Mouse (Mus musculus): ENCODE measurements around the gene Bud13.

DNA sequence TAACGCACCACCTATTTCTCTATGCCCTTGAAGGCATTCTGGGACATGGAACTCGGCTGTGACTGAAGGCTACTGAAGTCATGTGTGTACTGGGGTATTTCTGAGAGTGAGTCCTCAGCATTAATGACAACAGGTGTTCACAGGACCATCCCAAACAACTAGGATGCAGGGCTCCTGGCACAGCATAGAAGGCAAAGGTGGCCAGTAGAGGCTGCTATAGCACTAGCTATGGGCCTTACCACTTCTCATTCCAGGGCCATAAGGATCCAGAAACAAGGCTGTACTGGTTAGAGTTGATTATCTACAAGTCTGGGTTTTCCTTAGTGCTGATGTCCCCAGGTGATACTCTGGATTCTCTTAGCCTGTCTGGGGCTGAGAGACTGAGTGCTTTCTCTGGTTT, 32.1 kb downstream of the Bud13 start:
- no peak for TF ChIP-seq POLR2A (IDR thresholded peaks at IDR 0.05; ENCODE audit: low read depth, low read length)
- no peak for TF ChIP-seq CTCF (IDR thresholded peaks at IDR 0.05; ENCODE audit: extremely low read depth, insufficient read depth, insufficient read length, insufficient replicate concordance)

Measured in spleen, adult 2 months (tissue).